Mouse (Mus musculus) urinary bladder, adult 2 months (tissue): ENCODE results near the gene Cdk4. TPM values are rescaled to one million over a fixed set of nuclear protein-coding genes. Genes with fewer than 3 reads are reported as not detected.

Experiments used
- DNase-seq: peaks from one replicate; pipeline ENCODE4 v3.0.0; 2022; ENCODE audit warnings: low spot score
- polyA plus RNA-seq: library from polyadenylated mRNA; depleted of rRNA; stranded (reverse); fragments of >200 nt; gene quantifications from 2 replicates; pipeline ENCODE4 v1.2.3, GENCODE M21; 2012

The Cdk4 gene
- polyA plus RNA-seq, 1 experiment: 268 TPM

DNA sequence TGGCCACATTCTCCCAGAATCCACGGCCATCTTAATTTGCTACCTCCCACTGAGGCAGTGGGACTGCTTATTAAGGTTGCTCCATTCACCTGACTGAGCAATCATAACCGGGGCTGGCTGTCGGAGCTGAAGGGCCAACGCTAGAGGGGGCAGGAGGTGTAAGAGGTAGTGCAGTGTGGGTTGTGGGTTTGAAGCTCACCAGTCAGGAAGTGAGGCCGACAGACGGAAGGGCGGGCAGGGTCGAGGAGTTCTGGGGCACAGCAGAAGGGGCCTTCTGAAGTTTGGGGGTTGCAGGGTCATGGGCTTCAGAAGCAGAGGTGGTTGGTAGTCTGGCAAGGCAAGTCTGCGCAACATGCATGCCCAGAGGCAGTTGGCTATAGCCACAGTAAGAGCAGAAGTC, 11.7 kb downstream of the Cdk4 start, which contains the start of gene Agap2:
Gene Agap2, plus strand, starts transcription at position 205 of the 400 bp plus-strand sequence.
- DNase-seq: no peak

- DNase-seq: no peak
These were observed 12.3 kb downstream of the Cdk4 start for GRCm38 (mm10) chr10:127075651-127076050.

GRCm38 (mm10) chr10:127076082-127076481, 12.7 kb downstream of the Cdk4 start:
- no peak for DNase-seq

DNA sequence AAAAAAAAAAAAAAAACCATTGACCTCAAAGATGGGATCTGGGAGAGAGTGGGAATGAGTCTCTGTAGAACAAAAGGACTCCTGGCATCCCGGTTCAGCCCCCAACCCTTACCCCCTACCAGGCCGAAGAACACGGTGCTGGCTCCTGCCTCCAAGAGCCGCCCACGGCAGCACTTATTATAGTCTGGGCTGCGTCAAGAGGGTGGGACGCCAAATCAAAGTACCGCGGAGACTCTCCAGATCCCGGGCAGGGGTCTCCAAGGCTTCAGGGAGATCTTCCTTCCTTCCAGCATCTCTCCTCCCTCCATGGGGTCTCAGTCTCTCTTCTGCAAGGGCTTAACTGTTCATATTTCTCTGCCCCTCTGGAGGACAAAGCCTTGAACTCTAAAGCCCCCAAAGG, 14.2 kb downstream of the Cdk4 start:
- no peak for DNase-seq

GRCm38 (mm10) chr10:127078001-127078676, 14.8 kb downstream of the Cdk4 start:
- no peak for DNase-seq

DNA sequence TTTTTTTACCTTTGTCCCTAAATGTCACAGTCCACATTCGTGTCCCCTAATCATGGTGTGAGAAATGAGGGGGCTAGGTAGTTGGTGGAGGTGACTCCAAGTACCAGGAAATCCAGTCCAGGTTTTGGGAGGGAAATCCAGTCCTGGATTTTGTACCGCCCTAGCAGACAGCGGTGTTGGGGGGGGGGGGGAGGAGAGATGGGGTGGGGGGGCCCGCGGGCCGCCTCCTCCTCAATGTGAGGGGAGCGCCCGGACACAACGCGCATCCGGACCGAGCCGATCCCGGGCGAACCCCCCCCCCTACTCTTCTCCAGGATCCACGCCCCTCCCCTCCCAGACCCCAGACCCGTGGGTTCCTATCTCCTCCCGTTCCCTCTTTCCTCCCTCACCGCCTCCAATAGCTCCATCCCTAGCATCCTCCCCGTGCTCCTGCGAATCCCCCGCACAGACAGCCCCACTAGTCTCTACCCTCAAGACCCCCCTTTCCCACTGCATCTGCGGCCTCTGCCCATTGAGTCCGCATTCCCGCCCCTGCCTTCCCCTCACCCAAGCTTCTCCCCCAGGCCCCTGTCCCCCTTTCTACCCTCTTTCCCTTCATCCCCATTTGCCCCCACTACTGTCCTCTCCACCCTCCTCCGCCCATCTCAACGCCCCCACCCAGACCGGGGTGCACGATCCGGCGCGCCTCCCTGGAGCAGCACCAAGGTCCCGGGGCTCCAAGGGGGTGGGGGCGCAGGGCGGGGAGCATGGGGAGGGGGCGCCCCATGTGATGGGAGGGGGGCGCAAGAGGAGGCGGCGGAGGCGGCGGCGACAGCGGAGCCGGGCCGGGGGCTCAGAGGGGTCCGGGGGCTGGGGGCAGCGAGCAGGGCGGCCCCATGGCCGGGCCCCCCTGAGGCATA, 15.6 kb downstream of the Cdk4 start:
- no peak for DNase-seq

DNA sequence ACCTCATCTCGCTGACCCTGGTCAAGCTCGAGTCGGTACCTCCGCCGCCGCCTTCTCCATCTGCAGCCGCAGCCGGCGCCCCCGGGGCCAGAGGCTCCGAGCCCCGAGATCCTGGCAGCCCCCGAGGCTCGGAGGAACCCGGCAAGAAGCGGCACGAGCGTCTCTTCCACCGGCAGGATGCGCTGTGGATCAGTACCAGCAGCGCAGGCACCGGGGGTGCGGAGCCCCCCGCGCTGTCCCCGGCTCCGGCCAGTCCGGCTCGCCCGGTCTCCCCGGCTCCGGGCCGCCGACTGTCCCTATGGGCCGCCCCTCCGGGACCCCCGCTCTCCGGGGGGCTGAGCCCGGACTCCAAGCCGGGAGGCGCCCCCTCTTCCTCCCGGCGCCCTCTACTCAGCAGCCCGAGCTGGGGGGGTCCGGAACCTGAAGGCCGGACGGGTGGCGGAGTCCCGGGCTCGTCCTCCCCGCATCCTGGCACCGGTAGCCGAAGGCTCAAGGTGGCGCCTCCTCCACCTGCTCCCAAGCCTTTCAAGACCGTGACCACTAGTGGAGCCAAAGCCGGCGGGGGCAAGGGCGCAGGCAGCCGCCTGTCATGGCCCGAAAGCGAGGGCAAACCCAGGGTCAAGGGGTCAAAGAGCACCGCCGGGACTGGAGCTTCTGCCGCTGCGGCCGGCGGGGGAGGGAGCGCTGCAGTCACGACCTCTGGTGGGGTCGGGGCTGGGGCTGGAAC, 16.5 kb downstream of the Cdk4 start:
- no peak for DNase-seq

DNA sequence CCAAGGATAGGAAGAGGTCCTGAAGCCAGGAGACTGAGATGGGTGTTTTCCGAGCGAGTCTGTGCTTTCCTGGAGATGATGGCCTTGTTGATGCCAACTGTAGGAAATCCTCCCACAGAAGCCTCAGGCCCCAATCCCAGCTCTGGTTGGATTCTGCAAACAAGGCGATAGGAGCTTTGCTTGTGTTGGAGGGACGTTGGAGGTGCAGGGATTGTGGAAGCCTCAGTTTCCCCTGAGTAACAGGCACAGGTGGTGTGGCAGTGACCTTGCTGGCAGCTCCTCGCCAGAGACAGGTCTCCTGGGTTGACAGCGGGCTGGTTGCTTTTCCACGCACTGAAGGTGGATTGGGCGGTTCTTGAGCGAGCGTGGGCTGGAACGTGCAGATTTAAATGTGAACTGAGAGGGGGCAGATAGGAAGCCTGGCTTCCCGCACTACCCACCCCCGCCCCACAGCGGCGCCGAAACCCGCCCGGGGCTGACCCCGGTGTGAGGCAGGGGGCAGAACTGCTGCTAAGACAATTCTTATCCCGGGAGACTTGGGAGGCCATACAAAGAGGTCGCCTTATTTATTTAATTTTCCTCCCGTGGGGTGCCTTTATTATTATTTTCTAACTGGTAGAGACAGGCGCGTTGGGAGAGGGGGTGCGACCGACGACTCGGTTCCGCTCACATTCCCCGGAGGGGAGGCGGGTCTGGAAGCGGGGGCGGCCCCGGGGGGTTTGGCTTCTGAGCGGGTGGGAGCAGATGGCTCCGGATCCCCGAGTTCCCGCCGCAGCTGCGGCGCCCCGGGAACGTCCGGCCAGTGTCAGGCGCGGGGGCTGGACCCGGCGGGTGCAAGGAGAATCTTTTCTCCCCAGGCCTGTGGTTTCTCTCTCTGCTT, 17.8 kb downstream of the Cdk4 start:
- DNase-seq: no peak

DNA sequence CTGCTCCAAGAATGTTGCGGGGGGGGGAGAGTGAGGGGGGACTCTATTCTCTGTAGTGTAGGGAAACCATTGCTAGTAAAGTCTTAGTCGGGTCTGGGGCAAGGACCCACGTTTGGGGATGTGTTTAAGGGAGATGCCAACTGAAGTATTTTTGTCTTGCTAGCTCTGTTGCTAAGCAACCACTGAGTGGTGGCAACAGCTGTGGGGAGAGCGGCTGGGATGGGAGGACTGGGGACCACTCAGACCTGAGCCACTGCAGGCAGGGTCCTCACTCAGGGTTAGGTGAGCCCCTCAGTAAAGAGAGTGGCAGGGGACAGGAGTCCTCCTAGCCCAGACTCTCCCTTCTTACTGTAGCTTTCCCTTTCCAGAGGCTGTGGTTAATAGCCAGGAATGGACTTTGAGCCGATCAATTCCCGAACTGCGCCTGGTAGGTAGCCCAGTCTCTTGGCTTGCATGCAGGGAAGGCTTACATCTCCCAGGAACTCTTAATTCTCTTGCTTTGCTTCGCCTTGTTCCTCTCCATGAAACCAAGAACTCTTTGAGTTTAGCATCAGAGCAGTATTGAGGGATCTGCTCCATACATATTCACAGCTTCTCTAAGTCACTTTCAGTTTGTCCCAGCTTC, 18.8 kb downstream of the Cdk4 start:
- DNase-seq: no peak

DNA sequence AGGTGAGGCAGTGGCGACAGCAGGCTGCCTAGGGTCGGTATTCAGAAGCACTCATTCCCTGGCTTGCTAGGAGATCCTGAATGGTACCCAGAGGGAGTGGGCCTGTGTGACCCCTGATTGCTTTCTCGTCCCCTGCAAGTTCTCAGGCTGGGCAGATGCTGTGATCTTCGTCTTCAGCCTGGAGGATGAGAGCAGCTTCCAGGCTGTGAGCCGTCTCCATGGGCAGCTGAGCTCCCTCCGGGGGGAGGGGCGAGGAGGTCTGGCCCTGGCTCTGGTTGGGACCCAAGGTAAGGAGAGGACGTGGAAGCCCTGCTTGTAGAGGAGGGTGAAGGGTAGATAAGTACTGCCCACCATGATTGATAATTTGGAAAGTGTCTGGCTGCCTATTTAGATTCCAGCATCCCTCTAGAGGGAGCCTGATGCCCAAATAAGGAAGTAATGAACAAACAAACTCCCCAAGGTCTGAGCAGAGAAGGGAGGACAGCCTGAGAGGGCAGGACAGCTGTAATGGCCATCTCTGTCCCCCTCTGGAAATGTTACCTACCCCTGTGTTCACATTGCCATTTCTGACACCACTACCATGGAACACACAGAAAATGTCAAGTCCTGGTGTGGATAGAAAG, 20.1 kb downstream of the Cdk4 start:
- peak; percentile 19 for DNase-seq

DNA sequence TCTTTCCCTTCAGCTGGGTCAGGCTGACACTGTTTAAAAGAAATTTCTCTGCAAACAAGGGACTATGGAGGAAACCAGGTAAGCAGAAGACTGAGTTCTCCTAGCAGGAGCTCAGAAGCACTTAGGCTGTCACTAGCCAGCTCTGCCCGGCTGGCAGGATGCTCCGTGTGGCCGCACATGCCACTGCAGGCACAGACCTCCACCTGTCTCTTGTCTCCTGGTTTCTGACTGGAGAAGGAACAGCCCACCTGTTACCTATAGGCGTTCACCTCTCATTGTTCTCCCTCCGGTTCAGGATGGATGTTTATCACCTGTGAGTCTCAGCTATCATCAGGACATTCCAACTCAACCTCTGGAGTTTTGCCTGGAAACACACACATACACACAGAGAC, 20.6 kb downstream of the Cdk4 start:
- DNase-seq: no peak

DNA sequence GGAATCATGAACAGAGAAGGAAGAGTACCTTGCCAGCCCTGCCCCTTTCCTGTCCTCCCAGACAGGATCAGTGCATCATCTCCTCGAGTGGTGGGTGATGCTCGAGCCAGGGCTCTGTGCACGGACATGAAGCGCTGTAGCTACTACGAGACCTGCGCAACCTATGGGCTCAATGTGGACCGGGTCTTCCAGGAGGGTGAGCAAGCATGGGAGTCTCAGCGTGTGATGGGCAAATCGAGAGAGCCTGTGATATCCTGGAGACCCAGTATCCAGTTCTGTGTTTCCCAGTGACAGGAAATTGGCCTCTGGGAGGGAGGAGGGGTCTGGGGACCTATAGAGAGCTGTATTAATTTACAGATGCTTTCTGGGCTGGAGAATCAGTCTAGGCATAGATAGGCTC, 21.7 kb downstream of the Cdk4 start:
- DNase-seq: no peak

- no peak for DNase-seq
These were observed 22.3 kb downstream of the Cdk4 start for GRCm38 (mm10) chr10:127085633-127086032.

- DNase-seq: no peak
These were observed 27.5 kb downstream of the Cdk4 start for GRCm38 (mm10) chr10:127090560-127091411.

DNA sequence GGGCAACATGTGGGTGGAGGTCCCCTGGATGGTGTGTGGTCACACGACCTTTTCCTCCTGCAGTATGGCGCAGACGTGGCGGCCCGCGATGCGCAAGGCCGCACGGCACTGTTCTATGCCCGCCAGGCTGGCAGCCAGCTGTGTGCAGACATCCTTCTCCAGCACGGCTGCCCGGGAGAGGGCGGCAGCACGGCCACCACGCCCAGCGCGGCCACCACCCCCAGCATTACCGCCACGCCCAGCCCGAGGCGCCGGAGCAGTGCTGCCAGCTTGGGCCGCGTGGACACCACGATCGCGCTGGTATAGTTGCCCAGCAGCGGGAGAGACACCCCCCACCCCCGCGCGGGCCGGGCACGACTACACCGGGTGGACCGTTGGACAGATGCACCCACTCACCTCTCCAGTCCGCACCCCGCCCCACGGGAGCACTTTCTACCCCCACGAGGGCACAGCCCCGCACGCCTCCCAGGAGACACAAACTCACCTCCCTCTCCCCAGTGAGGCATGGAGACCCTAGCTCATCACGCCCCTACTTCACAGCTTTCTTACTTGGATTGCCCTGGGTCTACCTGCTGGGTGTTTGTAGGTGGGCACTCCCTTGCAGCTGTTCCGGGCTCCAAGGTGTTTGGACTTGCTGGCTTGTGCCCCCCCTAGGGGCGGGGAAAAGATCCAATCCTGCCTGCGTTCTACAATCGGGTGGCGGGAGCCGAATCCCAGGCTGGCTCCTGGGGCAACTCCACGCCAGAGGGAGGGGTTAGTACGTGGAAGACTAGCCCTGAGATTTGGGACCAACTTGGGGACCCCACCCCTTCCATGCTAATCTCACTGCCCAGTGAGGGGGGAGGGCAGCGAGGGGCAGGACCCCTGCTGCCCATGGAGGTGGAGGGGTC, 28.4 kb downstream of the Cdk4 start:
- DNase-seq: no peak

DNA sequence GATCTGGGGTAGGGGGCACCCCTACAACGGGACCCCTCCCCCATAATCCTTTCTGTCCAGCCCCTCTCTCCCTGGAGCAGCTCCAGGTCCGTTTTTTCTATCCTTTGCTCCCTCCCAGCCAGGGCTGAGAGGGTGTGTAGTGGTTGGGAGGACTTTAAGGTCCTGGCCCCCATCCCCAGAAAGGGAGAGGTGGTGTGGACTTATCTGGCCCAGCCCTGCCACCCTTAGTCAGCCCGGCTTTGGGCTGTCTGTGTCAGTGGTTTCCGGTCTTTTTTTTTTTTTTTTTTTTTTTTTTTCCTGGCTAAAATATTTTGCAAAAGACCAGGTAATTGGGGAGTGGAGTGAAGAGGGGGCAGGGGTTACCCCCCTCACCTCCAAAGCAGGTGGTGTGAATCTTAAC, 29.4 kb downstream of the Cdk4 start:
- no peak for DNase-seq

DNA sequence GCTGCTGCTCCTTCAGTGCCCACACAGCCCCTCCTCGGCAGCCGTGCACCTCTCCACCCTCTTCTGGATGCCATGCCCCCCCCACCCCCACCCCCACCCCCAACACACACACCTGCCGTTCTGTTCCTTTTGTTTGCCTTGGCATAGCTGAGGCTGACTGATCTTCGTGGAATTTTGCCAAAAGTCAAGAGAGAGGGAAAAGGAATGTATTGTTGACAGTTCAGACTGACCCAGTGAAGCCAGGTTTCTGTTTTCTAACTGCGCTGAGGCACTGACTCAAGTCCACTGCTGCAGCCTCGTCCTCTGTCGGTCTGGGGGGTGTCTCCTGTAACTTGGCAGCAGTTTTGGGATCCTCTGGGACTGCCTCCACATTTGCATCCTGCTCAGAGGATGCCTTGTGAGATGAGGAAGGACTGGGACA, 31.1 kb downstream of the Cdk4 start:
- no peak for DNase-seq

DNA sequence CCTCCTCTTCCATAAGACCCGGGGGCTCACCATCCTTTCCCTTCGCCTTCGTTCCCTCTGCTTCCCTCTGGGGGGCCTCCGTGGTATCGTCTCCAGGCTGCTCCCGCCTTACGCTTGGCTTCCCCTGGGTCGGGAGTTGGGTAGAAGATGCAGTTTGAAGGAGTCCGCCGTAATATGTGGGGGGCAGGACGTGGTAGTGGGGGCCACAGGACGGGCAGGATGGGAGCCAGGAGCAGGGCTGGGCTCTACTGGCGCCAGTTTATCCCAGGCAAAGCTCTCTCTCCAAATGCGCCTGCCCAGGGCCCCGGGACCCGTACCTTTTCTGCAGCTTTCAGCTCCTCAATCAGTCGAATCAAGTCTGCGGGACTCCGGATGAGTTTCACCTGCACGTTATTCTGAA, 35.2 kb downstream of the Cdk4 start:
- DNase-seq: no peak

- DNase-seq: no peak
These were observed 35.9 kb downstream of the Cdk4 start for GRCm38 (mm10) chr10:127099191-127099590.
